Mouse (Mus musculus) liver, postnatal 0 days (tissue): ENCODE measurements at regions not wholly inside any gene's neighbourhood (a gene's known extent, or its start where the extent isn't known, plus 50 kb on each side); places are given as distances from the start of the nearest gene placed in this dataset.

Experiments used
- ATAC-seq: fragments of 200-750 bp; cut with Nextera tagmentation; 2 replicates; pipeline ENCODE4 v1.8.0; 2017; ENCODE audit warnings: mild to moderate bottlenecking, moderate library complexity
- DNase-seq: peaks from one replicate; pipeline ENCODE4 v3.0.0-alpha.2; 2016
- H3K27ac ChIP-seq: fragments of 300-500 bp; sonication (generic); 2 replicates; pipeline ENCODE4 v1.5.1; 2014; ENCODE audit warnings: antibody characterized with exemption, moderate library complexity, mild to moderate bottlenecking, low read depth
- H3K27me3 ChIP-seq: fragments of 300-500 bp; sonication (generic); 2 replicates; pipeline ENCODE4 v1.6.1; 2014; ENCODE audit warnings: low read length, control low read depth, mixed read lengths; ENCODE audit not compliant: insufficient read depth
- H3K36me3 ChIP-seq: fragments of 300-500 bp; sonication (generic); replicated peaks from 2 replicates; pipeline ENCODE4 v1.6.1; 2014; ENCODE audit warnings: mild to moderate bottlenecking, control low read depth, low read length, moderate library complexity, mixed read lengths; ENCODE audit not compliant: insufficient read depth
- H3K4me1 ChIP-seq: fragments of 300-500 bp; sonication (generic); 2 replicates; pipeline ENCODE4 v1.6.1; 2014; ENCODE audit warnings: antibody characterized with exemption, mild to moderate bottlenecking, control low read depth; ENCODE audit not compliant: insufficient read depth
- H3K4me2 ChIP-seq: fragments of 300-500 bp; sonication (generic); 2 replicates; pipeline ENCODE4 v1.6.1; 2014; ENCODE audit warnings: low read depth, mild to moderate bottlenecking, low read length, moderate library complexity, mixed read lengths
- H3K4me3 ChIP-seq: fragments of 300-500 bp; sonication (generic); 2 replicates; pipeline ENCODE4 v1.5.1; 2014; ENCODE audit warnings: low read depth, low read length
- H3K9ac ChIP-seq: fragments of 300-500 bp; sonication (generic); replicated peaks from 2 replicates; pipeline ENCODE4 v1.6.1; 2014; ENCODE audit warnings: mild to moderate bottlenecking, moderate library complexity
- H3K9me3 ChIP-seq: fragments of 300-500 bp; sonication (generic); 2 replicates; pipeline ENCODE4 v1.6.1; 2016; ENCODE audit warnings: mild to moderate bottlenecking, control low read depth, low read length, mixed read lengths
- CTCF ChIP-seq: sonication (generic); IDR thresholded peaks from 2 replicates; pipeline ENCODE4 v1.5.1; 2016; ENCODE audit warnings: antibody characterized with exemption, low read depth
- EP300 ChIP-seq: IDR thresholded peaks from 2 replicates; pipeline ENCODE4 v1.6.1; 2016; ENCODE audit warnings: antibody characterized with exemption, low read depth, mild to moderate bottlenecking
- WGBS: fragments of 180-500 bp; shearing (Covaris S2); extraction: QIAGEN DNeasy Blood & Tissue Kit; methylation state at CpG from one replicate; pipeline ENCODE4 v1.1.7; 2014; ENCODE audit not compliant: insufficient replicate concordance; 5-methylcytosine and 5-hydroxymethylcytosine counted together

- no peaks in the 10 kb centered on the region for H3K36me3 ChIP-seq
- H3K4me1 ChIP-seq: no peaks in the 10 kb centered on the region
- no peaks in the 10 kb centered on the region for H3K9me3 ChIP-seq
- ATAC-seq (no peak), DNase-seq (no peak)
- no peak overlapping the region for H3K4me3 ChIP-seq
- no peaks in the 10 kb centered on the region for H3K27me3 ChIP-seq
- TF ChIP-seq EP300: no peak
- no peak for TF ChIP-seq CTCF
- no peak overlapping the region for H3K4me2 ChIP-seq
- WGBS: 72% methylated on average over 3 of the region's 3 CpGs
- no peak overlapping the region for H3K27ac ChIP-seq
- H3K9ac ChIP-seq: no peak overlapping the region
These were observed 83.7 kb downstream of the E030025P04Rik start for GRCm38 (mm10) chr11:109060527-109060908.

DNA sequence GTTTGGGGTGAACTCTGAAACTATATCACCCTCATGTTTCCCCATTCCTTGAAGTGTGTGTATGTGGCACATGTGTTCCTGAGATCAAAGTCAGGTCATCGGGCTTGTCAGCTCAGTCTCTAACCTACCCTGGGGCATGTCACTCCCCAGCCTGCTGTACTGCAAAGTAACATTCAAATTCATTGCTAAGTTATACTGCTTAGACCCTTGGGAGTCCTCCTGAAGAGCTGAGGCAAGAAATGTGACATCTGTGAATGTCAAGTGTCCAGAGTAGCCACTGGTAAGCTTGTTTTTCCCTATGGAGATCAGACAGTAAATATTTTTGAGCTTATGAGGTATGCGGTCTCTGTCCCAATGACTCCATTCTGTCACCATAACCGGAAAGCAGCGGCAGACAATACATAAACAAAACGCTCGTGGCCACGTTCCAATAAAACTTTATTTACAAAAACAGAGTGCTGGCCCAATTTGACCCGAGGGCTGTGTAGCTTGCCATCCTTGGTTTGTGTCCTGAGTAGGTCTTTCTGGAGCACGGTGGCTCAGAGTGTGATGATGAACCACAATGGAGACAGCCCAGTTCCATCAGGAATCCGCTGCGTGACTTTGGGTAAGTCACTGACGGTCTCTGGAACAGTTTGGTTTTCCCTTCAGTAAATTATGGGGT, 84.2 kb downstream of the E030025P04Rik start:
- WGBS: 80% methylated on average over 12 of the region's 12 CpGs

DNA sequence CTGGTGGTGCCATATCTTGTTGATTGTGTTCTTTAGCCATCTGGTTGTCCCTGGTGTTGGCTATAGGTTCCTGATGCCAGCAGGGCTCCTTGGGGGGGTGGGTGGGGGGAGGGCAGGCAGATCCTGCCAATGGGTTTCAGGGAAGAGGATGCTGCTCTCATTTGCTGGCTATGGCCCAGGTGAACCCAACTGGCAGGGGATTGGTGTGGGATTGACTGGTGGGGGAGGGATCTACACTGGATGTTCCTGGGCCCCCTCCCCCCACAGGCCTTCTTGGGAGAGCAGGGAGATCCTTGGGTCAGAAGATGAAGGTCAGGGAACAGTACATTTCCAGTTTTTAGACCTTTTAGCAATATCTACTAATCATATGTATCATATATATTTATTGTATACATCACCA, 86.1 kb downstream of the E030025P04Rik start:
- Histone ChIP-seq H3K4me2 (no peak overlapping the region), H3K27me3 (no peaks in the 10 kb centered on the region), H3K9ac (no peak overlapping the region), H3K4me1 (no peaks in the 10 kb centered on the region), H3K36me3 (no peaks in the 10 kb centered on the region), H3K27ac (no peak overlapping the region), H3K9me3 (no peaks in the 10 kb centered on the region), H3K4me3 (no peak overlapping the region)
- DNase-seq (no peak), ATAC-seq (no peak)
- TF ChIP-seq EP300 (no peak), CTCF (no peak)

More for the DNA sequence above, 84.2 kb downstream of the E030025P04Rik start:
- TF ChIP-seq CTCF: no peak
- no peak for TF ChIP-seq EP300
- Histone ChIP-seq H3K4me3 (no peak overlapping the region), H3K4me2 (no peak overlapping the region), H3K27me3 (no peaks in the 10 kb centered on the region), H3K27ac (no peak overlapping the region), H3K36me3 (no peaks in the 10 kb centered on the region), H3K4me1 (no peaks in the 10 kb centered on the region), H3K9ac (no peak overlapping the region), H3K9me3 (no peaks in the 10 kb centered on the region)
- ATAC-seq: no peak
- DNase-seq: no peak

DNA sequence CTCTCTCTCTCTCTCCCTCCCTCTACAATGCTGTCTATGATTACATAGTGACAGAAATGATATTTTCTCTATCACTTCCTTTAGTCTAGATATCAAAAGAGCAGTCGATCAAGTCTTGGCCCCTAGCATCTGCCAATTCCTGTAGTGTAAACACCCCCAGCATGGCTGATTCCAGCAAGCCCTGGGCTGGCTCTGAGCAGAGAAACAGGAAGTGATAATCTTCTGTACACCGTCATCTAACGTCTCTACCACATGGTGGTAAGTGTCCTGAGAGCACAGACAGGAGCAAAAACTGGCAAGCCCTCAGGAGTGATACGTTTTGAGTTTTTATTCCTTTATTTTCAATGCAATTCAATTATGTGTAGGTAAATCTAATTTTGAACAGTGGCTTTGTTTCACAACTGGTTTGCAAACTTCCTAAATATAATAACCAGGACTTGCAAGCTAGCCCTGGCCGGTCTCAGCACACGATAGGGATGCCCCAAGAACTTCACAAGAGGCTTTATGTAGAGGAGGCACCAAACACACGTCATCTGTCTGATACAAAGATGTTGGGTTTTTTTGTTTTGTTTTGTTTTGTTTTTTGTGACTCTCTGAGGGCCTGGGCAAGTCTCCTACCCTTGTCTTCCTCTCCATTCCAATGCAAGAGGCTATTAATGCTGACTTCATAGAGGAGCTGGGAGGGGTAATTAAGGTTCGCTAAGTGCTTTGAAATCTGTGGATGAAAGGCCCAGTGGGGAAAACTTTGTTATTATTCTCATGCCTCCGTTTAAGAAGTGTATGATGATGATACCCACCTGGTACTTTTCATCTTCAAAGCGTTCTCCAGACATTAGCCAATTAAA, 95.7 kb downstream of the E030025P04Rik start:
- no peak overlapping the region for H3K4me2 ChIP-seq
- H3K4me3 ChIP-seq: no peak overlapping the region
- no peak overlapping the region for H3K9ac ChIP-seq
- H3K4me1 ChIP-seq: no peaks in the 10 kb centered on the region
- ATAC-seq: no peak
- no peaks in the 10 kb centered on the region for H3K27me3 ChIP-seq
- no peak for DNase-seq
- H3K36me3 ChIP-seq: no peaks in the 10 kb centered on the region
- no peak overlapping the region for H3K27ac ChIP-seq
- TF ChIP-seq EP300 (no peak), CTCF (no peak)
- 53% methylated on average over 10 of the region's 10 CpGs for WGBS
- H3K9me3 ChIP-seq: no peaks in the 10 kb centered on the region

DNA sequence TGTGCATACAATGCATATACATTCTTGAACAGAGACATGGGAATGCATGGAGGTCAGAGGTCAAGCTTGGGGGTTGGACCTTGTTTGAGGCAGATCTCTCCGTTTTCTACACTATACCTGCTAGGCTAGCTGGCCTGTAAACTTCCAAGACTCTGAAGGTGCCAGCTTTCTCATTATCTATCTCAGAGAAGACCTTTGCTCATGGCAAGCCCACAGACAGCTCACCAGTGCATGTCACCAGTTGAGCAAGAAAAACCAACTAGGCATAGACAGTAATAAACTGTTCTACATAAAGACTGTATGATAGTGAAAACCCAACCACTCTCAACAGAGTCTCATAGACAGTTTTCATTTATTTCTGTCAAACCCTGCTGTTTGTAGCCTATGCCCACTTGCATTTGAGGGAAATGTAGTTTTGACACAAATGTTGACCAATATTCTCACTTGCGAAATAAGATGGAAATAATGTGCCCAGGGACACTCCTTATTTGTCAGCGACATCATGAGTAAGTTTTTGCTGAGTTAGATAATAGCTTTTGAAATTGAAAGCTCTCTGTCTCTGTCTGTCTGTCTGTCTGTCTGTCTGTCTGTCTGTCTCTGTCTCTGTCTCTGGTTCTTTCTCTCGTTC, 96.6 kb downstream of the E030025P04Rik start:
- no peaks in the 10 kb centered on the region for H3K4me1 ChIP-seq
- H3K4me3 ChIP-seq: no peak overlapping the region
- H3K4me2 ChIP-seq: no peak overlapping the region
- no peak overlapping the region for H3K27ac ChIP-seq
- DNase-seq (no peak), ATAC-seq (no peak)
- TF ChIP-seq CTCF: no peak
- TF ChIP-seq EP300: no peak
- no peaks in the 10 kb centered on the region for H3K9me3 ChIP-seq
- H3K27me3 ChIP-seq: no peaks in the 10 kb centered on the region
- no peak overlapping the region for H3K9ac ChIP-seq
- H3K36me3 ChIP-seq: no peaks in the 10 kb centered on the region
- 71% methylated on average over 4 of the region's 4 CpGs for WGBS

- H3K9ac ChIP-seq: no peak overlapping the region
- ATAC-seq (no peak), DNase-seq (no peak)
- H3K9me3 ChIP-seq: no peaks in the 10 kb centered on the region
- H3K27ac ChIP-seq: no peak overlapping the region
- WGBS: 25% methylated on average over 1 of the region's 1 CpGs
- no peak overlapping the region for H3K4me3 ChIP-seq
- no peaks in the 10 kb centered on the region for H3K27me3 ChIP-seq
- H3K4me1 ChIP-seq: no peaks in the 10 kb centered on the region
- no peaks in the 10 kb centered on the region for H3K36me3 ChIP-seq
- H3K4me2 ChIP-seq: no peak overlapping the region
- TF ChIP-seq EP300 (no peak), CTCF (no peak)
These were observed 97.7 kb downstream of the E030025P04Rik start for GRCm38 (mm10) chr11:109046446-109046845.
